Mouse (Mus musculus) layer of hippocampus, postnatal 25 days (tissue): ENCODE measurements around the gene Ttc4. TPM values are rescaled to one million over a fixed set of nuclear protein-coding genes. Genes with fewer than 3 reads are reported as not detected.

Source experiments
- DNase-seq, 2 experiments: peaks; one replicate each; pipeline ENCODE4 v3.0.0; 2022; ENCODE audit warnings: mixed read lengths in 2 of 2, low spot score in 1 of 2; ENCODE audit errors: extremely low spot score in 1 of 2
- total RNA-seq, 2 experiments: library from RNA; stranded (reverse); gene quantifications; 2 replicates each; pipeline ENCODE4 v1.2.3; 2021

The Ttc4 gene
- total RNA-seq, 2 experiments from 2014 or later = 40.1 to 47.6 TPM

- no peak for DNase-seq
Observed at GRCm38 (mm10) chr4:106653051-106653450, 25.7 kb downstream of the Ttc4 start.

DNA sequence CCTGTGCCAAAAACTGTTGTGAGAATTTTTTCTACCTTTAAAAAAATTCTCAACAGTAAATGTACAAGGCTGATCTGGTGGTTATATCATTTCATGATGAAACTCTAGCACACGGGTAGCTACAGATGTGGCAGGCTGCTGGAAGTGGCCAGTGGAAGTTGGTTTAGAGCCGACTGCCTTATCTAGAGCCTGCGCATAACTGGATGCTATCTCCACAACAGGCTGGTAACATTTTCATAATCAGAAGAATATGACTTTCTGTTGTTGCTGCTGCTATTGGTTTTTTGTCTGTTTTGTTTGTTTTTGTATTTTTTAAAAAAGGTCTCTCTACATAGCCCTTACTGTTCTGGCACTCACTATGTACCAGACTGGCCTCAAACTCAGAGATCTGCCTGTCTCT lies 26.2 kb downstream of the Ttc4 start:
- DNase-seq = no peak

DNA sequence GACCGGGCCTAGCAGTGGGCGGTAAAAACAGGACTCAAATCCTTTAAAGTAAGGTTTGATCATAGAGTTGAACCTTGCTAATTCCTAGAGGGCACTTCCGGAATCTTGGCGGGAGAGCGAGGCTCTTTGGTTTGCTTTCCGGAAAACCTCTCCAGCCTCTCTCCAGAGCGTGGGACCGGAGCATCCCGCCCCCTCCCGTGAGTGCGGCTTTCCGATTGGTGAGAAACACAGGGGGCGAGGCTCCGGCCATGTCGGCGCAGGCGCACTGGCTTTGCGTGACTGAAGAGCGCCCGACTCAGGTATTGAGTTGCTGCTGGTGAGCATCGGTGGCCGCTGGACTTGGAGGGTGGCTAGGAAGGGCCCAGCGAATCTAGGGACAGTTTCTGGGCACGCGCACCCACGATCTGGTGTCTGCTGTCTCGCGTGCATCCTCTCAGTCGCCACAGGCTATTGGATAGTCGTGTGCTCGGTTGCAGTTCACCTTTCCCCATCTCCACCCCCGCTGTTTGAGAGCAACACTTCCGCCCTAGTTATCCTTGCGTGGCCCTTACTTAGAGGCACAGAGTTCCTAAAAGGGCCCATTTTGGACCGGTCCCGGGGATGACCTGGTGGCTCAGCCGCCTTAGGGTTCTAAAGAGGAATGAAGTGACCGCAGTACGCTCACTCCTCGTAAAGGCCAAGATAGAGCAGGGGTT lies 27.8 kb downstream of the Ttc4 start, which contains the start of gene Pars2:
Gene Pars2, plus strand, starts transcription at position 237 of the 695 bp plus-strand sequence.
- peak; percentile 86 to 93 for DNase-seq

DNA sequence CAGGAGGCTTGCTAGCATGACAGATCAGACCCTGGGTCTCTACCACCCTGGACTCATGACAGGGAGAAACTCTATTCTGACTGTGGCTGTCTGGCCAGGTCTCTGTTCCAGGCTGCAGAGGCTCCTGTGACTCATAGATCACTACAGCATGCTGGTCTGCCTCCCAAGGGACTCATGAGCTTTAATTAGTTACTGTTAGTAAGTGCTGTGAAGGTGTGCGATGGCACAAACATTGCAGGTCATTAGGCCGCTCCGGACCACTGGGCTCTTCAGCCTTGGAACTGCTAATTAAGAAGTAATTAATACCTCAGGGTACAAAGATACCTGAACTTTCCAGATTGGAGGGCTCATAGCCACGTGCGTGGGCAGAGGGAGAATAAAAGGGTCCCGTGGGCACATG lies 31.6 kb downstream of the Ttc4 start:
- no peak for DNase-seq

DNA sequence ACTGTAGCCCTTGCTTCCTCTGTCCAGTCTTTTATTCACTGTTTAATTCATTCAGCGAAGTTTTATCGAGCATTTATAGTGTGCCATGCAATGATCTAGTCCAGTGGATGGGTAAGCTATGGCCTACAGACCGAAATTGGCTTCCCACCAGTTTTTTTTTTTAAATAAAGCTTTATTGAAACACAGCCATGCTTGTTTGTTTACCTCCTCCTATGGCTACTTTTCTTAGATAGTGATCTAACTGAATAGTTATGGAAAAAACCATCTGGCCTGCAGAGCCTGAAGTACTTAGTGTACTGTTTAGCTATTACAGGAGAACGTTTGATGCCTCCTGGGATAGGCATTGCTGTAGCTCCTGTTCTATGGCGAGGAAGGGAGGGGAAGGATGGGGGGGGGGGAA lies 32.9 kb downstream of the Ttc4 start:
- no peak for DNase-seq

DNA sequence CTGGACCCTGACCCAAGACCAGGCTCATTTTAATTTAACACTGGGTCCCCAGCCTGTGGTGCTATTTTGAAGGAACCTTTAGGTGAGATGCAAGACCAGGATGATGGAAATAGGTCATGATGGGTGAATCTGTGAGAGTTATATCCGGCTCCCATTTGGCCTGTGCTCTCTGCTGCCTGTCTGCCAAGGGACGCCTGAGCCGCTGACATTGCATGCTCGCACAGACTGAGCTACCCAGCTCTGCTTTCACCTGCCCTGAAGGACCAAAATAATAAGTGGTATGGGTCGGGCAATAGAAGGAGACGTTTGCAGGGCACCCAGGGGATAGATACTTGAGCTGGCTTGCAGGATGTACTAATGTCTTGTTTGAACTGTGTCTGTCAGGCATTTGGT lies 34.5 kb downstream of the Ttc4 start:
- DNase-seq = no peak

DNA sequence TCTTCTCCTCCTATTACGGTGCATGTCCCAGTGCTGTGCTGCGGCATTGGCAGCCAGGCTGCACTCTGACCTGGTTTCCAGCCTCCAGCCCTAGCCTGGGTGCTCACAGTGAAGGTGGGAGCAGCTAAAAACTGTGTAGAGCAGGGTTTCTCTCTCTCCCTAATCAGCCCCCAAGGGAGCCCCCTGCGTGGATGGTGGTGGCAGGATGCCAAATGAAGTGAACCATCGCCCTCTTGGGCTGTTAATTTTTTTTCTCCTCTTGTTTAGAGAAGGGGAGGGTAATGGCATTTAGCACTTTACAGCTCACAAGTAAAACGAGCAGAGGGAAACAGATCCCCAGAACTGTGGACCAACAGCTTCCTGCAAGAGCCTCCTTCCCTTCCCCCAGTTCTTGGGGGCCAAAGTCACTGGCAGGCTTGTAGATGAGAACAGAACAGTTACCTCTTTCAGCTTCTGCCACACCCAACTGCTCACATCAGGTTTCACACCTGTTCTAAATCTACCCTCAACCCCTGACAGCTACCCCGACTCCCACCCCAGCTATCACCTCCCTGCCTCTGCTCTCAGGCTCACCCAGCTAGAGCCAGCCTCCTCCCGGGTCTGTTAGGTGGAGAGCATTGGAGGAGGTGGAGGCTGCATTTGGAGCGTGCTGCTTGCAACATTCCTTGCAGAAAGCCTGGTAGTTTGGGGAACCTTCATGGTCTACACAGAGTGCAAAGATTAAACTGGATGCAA lies 35.1 kb downstream of the Ttc4 start:
- no peak for DNase-seq

DNA sequence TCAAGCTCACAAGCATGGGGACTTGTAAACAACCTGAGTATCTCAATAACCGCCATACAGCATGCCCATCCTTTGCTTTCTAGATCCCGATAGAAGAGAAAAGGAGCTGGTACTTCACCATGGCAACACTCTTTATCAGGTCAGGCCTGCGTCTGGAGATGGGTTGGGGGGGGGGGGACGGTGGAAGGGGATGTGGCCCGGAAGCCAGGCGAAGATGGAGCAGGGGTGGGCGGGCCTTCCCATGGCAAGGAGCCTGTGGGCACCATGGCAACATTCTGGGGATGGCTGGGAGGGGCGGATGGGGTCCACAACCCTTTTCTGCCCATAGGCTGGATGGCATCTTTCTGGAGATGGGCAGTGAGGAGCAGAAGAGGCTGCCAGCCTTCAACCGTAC lies 44.7 kb downstream of the Ttc4 start:
- no peak for DNase-seq

DNA sequence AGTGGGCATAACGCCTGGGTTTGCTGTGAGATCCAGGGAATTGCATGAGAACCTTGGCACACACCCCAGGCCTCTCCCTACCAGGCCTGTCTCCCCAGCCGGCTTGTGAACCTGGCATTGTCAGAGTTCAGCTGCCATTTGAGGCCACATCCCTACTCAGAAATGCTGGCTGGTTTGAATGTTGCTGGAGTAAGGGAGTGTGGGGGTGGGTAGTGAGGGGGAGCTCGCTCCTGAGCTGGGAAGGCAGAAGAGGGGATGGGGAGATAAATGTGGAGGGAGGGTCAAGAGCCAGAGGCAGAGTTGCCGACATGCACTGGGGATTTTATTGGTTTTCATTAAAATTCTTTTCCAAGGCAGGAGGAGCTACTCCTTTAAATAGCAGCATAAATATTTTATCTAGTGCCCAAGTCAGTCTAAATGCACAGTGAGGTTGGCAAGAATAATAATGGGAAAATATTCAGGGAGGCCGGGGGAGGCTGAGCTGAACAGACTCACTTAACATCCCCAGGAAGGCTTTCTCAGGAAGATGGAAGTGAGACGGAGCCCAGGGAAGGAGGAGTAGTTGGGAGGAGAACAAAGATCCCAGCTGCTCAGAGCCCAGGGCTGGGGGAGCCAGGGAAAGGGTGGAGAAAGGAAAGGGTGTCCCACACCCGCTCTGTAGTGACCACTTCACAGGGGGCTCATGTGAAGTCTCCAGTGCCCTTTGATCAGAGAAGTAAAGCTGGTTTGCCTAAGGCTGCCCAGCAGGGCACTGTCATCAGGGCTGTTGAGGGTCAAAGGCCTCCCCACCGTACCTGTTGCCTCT lies 45.3 kb downstream of the Ttc4 start:
- DNase-seq = no peak

DNA sequence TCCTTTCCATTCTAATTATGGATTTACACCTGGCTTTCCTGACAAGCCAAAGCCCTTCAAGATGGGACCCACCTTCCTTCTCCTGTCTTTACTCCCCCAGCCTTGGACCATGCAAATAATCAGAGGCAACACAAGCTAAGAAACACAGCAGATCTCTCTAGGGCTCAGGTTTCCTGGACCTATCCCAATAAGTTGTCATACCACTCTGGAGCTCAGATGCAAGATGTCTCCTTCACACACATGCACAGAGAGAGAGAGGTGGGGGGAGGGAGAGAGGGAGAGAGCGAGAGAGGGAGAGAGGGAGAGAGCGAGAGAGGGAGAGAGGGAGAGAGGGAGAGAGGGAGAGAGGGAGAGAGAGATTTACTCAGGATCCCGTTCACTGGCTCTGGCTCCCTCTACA lies 46.4 kb downstream of the Ttc4 start:
- no peak for DNase-seq

- DNase-seq = peak; percentile 79 to 90
Observed at GRCm38 (mm10) chr4:106630333-106631220, 48.2 kb downstream of the Ttc4 start.

GRCm38 (mm10) chr4:106629374-106629773 lies 49.4 kb downstream of the Ttc4 start:
- DNase-seq = no peak

DNA sequence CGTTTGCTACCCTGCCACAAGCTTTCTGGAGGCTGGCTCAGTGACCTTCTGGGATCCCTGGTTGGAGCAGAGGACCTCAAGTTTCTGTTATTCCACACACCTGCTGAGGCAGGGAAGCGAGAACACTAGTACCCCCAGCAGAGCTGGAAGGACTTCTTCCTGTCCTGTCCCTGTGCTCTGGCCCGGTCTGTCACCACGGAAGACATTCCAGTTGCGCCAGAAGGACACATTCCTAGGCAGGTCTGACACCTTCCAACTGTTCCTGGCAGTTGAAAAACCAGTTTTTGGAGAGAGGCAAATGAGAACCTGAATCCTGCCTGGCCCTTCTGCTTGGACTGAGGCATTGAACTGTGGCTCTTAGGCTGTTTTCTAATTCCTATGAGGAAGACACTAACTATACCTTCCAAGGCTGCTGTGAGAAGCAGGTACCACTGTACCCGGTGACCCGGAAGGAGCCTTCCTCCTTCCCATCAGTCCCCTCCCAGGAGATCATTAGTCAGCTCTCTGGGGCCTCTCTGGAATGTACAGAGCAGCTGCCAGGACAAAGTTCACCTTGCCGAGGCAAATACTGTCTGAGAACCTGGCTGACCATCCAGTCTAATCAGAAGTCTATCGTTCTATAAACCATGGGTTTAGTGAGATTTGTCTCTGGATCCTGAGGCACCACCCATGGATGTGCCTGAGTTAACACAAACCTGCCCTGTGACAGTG lies 49.9 kb downstream of the Ttc4 start:
- no peak for DNase-seq

DNA sequence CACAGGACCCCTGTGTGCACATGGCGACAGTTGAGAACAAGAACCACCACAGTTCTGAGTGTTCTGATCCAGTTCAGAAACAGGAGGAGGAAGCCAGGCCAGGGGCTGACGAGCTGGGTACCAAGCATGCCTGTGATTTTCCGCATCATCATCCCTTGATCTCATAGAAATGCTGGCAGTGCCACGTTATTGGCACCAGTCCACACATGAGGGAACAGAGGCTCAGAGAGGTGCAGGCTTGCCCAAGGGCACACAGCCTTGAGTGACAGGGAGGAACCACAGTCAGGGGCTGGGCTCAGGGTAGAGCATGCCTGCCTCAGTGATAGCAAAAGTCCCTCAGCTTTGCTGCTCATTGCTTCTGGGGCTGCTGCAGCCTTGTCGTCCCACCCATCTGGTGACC lies 50.9 kb downstream of the Ttc4 start:
- no peak for DNase-seq

- no peak for DNase-seq
Observed at GRCm38 (mm10) chr4:106624271-106624670, 54.5 kb downstream of the Ttc4 start.

DNA sequence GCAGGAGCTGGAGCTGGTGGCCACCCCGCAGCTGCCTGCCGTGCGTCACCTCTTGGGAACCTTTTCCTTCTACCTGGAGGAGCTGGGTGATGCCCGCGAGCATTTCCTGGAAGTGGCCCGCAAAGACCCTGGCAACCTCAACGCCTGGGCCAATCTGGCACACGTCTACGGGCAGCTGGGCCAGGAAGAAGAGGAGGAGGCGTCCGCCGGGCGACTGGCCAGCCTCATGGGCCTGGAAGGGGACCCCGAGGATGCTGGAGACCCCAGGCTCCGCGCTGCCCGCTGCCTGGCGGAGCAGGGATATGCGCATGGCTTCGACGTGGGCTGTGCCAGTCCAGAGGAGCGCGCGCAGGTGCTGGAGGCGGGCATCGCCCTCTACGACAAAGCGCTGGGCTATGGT lies 56.0 kb downstream of the Ttc4 start:
- DNase-seq = no peak

DNA sequence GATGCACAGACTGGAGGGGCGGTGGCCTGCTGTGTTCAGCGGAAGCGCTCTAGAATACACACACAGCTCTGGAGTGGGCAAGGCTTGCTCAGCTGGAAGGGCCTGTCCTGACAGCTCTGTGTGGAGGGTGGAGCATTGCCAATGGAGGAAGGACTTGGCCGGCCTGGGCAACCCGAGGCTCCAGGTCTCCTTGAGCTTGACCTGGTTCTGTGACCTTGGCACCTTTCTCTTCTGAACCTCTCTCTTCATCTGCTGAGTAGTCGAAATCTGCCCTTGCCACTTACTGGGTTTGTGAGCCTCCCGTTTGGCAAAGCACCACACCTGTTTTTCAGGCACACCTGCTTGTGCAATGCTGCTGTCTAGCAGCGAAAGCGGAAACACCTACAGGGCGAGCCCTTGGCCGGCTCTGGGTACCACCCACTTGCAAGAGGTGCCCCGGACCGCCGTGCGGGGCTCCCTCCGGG lies 56.7 kb downstream of the Ttc4 start, which contains the start of gene Ttc22:
Gene Ttc22, plus strand, starts transcription at position 403 of the 464 bp plus-strand sequence.
- DNase-seq = no peak

DNA sequence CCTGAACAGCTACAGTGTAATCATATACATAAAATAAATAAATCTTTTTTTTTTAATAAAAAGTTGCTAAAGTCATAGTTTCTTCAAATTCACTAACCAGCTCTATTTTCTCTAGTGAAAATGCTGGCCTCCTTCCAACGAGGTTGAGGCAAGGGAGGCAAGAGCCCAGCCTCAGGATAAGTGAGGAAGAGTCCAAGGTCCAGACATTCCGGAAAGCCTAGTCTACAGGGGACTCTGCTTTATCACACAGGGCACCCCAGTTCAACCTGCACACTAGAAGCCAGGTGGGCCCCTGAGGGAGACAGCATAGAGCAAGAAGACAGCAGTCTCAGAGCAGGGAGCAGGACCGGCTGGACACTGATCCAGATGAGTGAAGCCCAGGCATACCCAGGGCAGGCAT lies 57.3 kb downstream of the Ttc4 start:
- no peak for DNase-seq

DNA sequence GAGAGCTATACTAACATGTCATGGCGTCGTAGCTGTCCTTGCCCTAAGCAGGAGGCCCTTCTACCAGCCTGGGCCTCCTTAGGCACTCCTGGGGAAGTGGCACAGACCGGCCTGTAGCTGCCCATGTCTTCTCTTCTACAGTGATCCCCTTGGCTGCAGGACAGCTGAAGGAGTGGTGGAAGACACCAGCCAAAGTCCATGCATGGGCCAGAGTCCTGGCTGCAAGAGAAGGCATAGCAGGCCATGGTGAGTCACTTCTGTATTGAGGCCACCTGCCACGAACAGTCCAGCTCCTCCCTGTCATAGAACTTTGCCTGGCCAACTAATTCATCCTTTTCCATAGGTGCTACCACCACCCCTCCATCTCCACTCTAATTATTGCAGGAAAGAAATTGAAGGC lies 59.8 kb downstream of the Ttc4 start:
- no peak for DNase-seq
